Mouse (Mus musculus): ENCODE data around the gene Tnni3. TPM values are rescaled to one million over a fixed set of nuclear protein-coding genes. Genes with fewer than 3 reads are reported as not detected.

Gene Tnni3
- polyA plus RNA-seq, 2 experiments: 2.8 to 10.6 TPM

- ATAC-seq (ENCODE audit: low FRiP score, low read depth) (no peak), DNase-seq (ENCODE audit: low spot score) (no peak)
- Histone ChIP-seq H3K27ac (replicated peaks; ENCODE audit: low read depth, low read length) (no peak overlapping the region), H3K4me2 (replicated peaks; ENCODE audit: low read depth, low read length, severe bottlenecking) (no peak overlapping the region), H3K27me3 (ENCODE audit: control insufficient read depth, insufficient read depth, low read length) (peaks cover 40% of the 10 kb centered on the region), H3K9ac (ENCODE audit: low read depth, low read length, severe bottlenecking) (0 out of 2 replicates have a peak overlapping the region, but pooled peaks have one; percentile 28), H3K4me3 (replicated peaks; ENCODE audit: low read length) (no peak overlapping the region), H3K36me3 (ENCODE audit: control insufficient read depth, insufficient read depth, low read length) (no peaks in the 10 kb centered on the region), H3K9me3 (ENCODE audit: control insufficient read depth, low read length) (no peaks in the 10 kb centered on the region), H3K4me1 (ENCODE audit: control insufficient read depth, insufficient read depth, low read length) (peaks cover 12% of the 10 kb centered on the region)
- TF ChIP-seq POLR2A (IDR thresholded peaks at IDR 0.05; ENCODE audit: borderline replicate concordance, extremely low read depth, insufficient read depth, insufficient read length): no peak
- WGBS: 13% methylated on average over 18 of the region's 19 CpGs
Observed at GRCm38 (mm10) chr7:4473940-4474339, 50.1 kb downstream of the Tnni3 start.

GRCm38 (mm10) chr7:4471179-4471555 is 52.9 kb downstream of the Tnni3 start:
- Histone ChIP-seq H3K27ac (replicated peaks; ENCODE audit: low read depth, low read length) (no peak overlapping the region), H3K9me3 (ENCODE audit: control insufficient read depth, low read length) (no peaks in the 10 kb centered on the region), H3K4me1 (ENCODE audit: control insufficient read depth, insufficient read depth, low read length) (peaks cover 6% of the 10 kb centered on the region; the same call in 1 of the 2 replicates), H3K36me3 (ENCODE audit: control insufficient read depth, insufficient read depth, low read length) (no peaks in the 10 kb centered on the region), H3K4me3 (replicated peaks; ENCODE audit: low read length) (peak overlapping the region; percentile 39), H3K4me2 (replicated peaks; ENCODE audit: low read depth, low read length, severe bottlenecking) (peak overlapping the region; percentile 74), H3K9ac (ENCODE audit: low read depth, low read length, severe bottlenecking) (peak overlapping the region; percentile 39; the same call in 1 of the 2 replicates), H3K27me3 (ENCODE audit: control insufficient read depth, insufficient read depth, low read length) (peaks cover 40% of the 10 kb centered on the region)
- DNase-seq (ENCODE audit: low spot score) (peak; percentile 81), ATAC-seq (ENCODE audit: low FRiP score, low read depth) (peak; percentile 84)
- TF ChIP-seq POLR2A (IDR thresholded peaks at IDR 0.05; ENCODE audit: borderline replicate concordance, extremely low read depth, insufficient read depth, insufficient read length): no peak
- WGBS: 1% methylated on average over 24 of the region's 24 CpGs

GRCm38 (mm10) chr7:4470275-4471178 is 53.5 kb downstream of the Tnni3 start:
- ATAC-seq (ENCODE audit: low FRiP score, low read depth) (0 out of 2 replicates have a peak, but pooled peaks have one; percentile 35), DNase-seq (ENCODE audit: low spot score) (peak; percentile 49)
- Histone ChIP-seq H3K27ac (replicated peaks; ENCODE audit: low read depth, low read length) (no peak overlapping the region), H3K4me2 (replicated peaks; ENCODE audit: low read depth, low read length, severe bottlenecking) (peak overlapping the region; percentile 74), H3K9me3 (ENCODE audit: control insufficient read depth, low read length) (no peaks in the 10 kb centered on the region), H3K27me3 (ENCODE audit: control insufficient read depth, insufficient read depth, low read length) (peaks cover 40% of the 10 kb centered on the region), H3K9ac (ENCODE audit: low read depth, low read length, severe bottlenecking) (peak overlapping the region; percentile 39), H3K4me1 (ENCODE audit: control insufficient read depth, insufficient read depth, low read length) (peaks cover 6% of the 10 kb centered on the region; the same call in 1 of the 2 replicates), H3K4me3 (replicated peaks; ENCODE audit: low read length) (peak overlapping the region; percentile 39), H3K36me3 (ENCODE audit: control insufficient read depth, insufficient read depth, low read length) (no peaks in the 10 kb centered on the region)
- no peak for TF ChIP-seq POLR2A (IDR thresholded peaks at IDR 0.05; ENCODE audit: borderline replicate concordance, extremely low read depth, insufficient read depth, insufficient read length)
- 2% methylated on average over 35 of the region's 35 CpGs for whole genome bisulfite sequencing

Other genes starting within 250 kb of the Tnni3 start
- not detected in 2 replicates for gene Ncr1, start 186.5 kb downstream of the Tnni3 start, polyA plus RNA-seq (2012; rRNA removed)
- gene Ncr1, start 186.5 kb downstream of the Tnni3 start, polyA plus RNA-seq (2014; fragmentation: Nextera tagmentation; extraction: Ambion mirVana): not detected in 2 replicates
- gene Gp6, start 126.5 kb downstream of the Tnni3 start, polyA plus RNA-seq (2012; rRNA removed): 0.05 and 0.06 TPM in 2 replicates
- gene Gp6, start 126.5 kb downstream of the Tnni3 start, polyA plus RNA-seq (2014; fragmentation: Nextera tagmentation; extraction: Ambion mirVana): 0.26 TPM in 1 of 2 replicates, not detected in the other
- 21.2 and 23.5 TPM in 2 replicates for gene Rdh13, start 78.6 kb downstream of the Tnni3 start, polyA plus RNA-seq (2012; rRNA removed)
- 23.9 and 25.2 TPM in 2 replicates for gene Rdh13, start 78.6 kb downstream of the Tnni3 start, polyA plus RNA-seq (2014; fragmentation: Nextera tagmentation; extraction: Ambion mirVana)
- 6.9 and 10.0 TPM in 2 replicates for gene Eps8l1, start 63.6 kb downstream of the Tnni3 start, polyA plus RNA-seq (2012; rRNA removed)
- gene Eps8l1, start 63.6 kb downstream of the Tnni3 start, polyA plus RNA-seq (2014; fragmentation: Nextera tagmentation; extraction: Ambion mirVana): 1.9 and 6.5 TPM in 2 replicates
- gene Ppp1r12c, start 22.5 kb downstream of the Tnni3 start, polyA plus RNA-seq (2012; rRNA removed): 89.6 and 103 TPM in 2 replicates
- 59.1 and 68.6 TPM in 2 replicates for gene Ppp1r12c, start 22.5 kb downstream of the Tnni3 start, polyA plus RNA-seq (2014; fragmentation: Nextera tagmentation; extraction: Ambion mirVana)
- gene Tnnt1, start 7.8 kb downstream of the Tnni3 start, polyA plus RNA-seq (2012; rRNA removed): 99.8 and 238 TPM in 2 replicates
- gene Tnnt1, start 7.8 kb downstream of the Tnni3 start, polyA plus RNA-seq (2014; fragmentation: Nextera tagmentation; extraction: Ambion mirVana): 241 and 300 TPM in 2 replicates
- gene Dnaaf3, start 8.2 kb upstream of the Tnni3 start, polyA plus RNA-seq (2012; rRNA removed): 8.3 and 9.5 TPM in 2 replicates
- 0.61 and 1.1 TPM in 2 replicates for gene Dnaaf3, start 8.2 kb upstream of the Tnni3 start, polyA plus RNA-seq (2014; fragmentation: Nextera tagmentation; extraction: Ambion mirVana)
- 3.9 and 4.2 TPM in 2 replicates for gene Syt5, start 23.3 kb upstream of the Tnni3 start, polyA plus RNA-seq (2012; rRNA removed)
- gene Syt5, start 23.3 kb upstream of the Tnni3 start, polyA plus RNA-seq (2014; fragmentation: Nextera tagmentation; extraction: Ambion mirVana): 3.4 and 4.3 TPM in 2 replicates
- gene Ptprh, start 79.8 kb upstream of the Tnni3 start, polyA plus RNA-seq (2012; rRNA removed): 0.03 and 0.26 TPM in 2 replicates
- not detected in 2 replicates for gene Ptprh, start 79.8 kb upstream of the Tnni3 start, polyA plus RNA-seq (2014; fragmentation: Nextera tagmentation; extraction: Ambion mirVana)
- 17.2 and 23.1 TPM in 2 replicates for gene Tmem86b, start 107.2 kb upstream of the Tnni3 start, polyA plus RNA-seq (2012; rRNA removed)
- 1.4 and 2.3 TPM in 2 replicates for gene Tmem86b, start 107.2 kb upstream of the Tnni3 start, polyA plus RNA-seq (2014; fragmentation: Nextera tagmentation; extraction: Ambion mirVana)
- gene Ppp6r1, start 134.8 kb upstream of the Tnni3 start, polyA plus RNA-seq (2012; rRNA removed): 86.9 and 112 TPM in 2 replicates
- gene Ppp6r1, start 134.8 kb upstream of the Tnni3 start, polyA plus RNA-seq (2014; fragmentation: Nextera tagmentation; extraction: Ambion mirVana): 7.9 and 8.7 TPM in 2 replicates
- gene Hspbp1, start 160.8 kb upstream of the Tnni3 start, polyA plus RNA-seq (2012; rRNA removed): 55.6 and 72.9 TPM in 2 replicates
- gene Hspbp1, start 160.8 kb upstream of the Tnni3 start, polyA plus RNA-seq (2014; fragmentation: Nextera tagmentation; extraction: Ambion mirVana): 77.5 and 82.5 TPM in 2 replicates
- 26.4 and 33.0 TPM in 2 replicates for gene Brsk1, start 166.4 kb upstream of the Tnni3 start, polyA plus RNA-seq (2012; rRNA removed)
- 1.3 and 1.7 TPM in 2 replicates for gene Brsk1, start 166.4 kb upstream of the Tnni3 start, polyA plus RNA-seq (2014; fragmentation: Nextera tagmentation; extraction: Ambion mirVana)
- 0.17 and 0.24 TPM in 2 replicates for gene Tmem150b, start 201.0 kb upstream of the Tnni3 start, polyA plus RNA-seq (2012; rRNA removed)
- 0.17 and 0.46 TPM in 2 replicates for gene Tmem150b, start 201.0 kb upstream of the Tnni3 start, polyA plus RNA-seq (2014; fragmentation: Nextera tagmentation; extraction: Ambion mirVana)
- gene Kmt5c, start 215.9 kb upstream of the Tnni3 start, polyA plus RNA-seq (2012; rRNA removed): 161 and 223 TPM in 2 replicates
- gene Kmt5c, start 215.9 kb upstream of the Tnni3 start, polyA plus RNA-seq (2014; fragmentation: Nextera tagmentation; extraction: Ambion mirVana): 44.4 and 51.2 TPM in 2 replicates
- 91.7 and 127 TPM in 2 replicates for gene Cox6b2, start 228.9 kb upstream of the Tnni3 start, polyA plus RNA-seq (2012; rRNA removed)
- gene Cox6b2, start 228.9 kb upstream of the Tnni3 start, polyA plus RNA-seq (2014; fragmentation: Nextera tagmentation; extraction: Ambion mirVana): 44.7 and 48.9 TPM in 2 replicates
- gene Fam71e2, start 247.1 kb upstream of the Tnni3 start, polyA plus RNA-seq (2012; rRNA removed): 0.03 TPM in 1 of 2 replicates, not detected in the other
- gene Fam71e2, start 247.1 kb upstream of the Tnni3 start, polyA plus RNA-seq (2014; fragmentation: Nextera tagmentation; extraction: Ambion mirVana): not detected in 2 replicates

Measured in limb, embryonic 14.5 days (tissue).